Comparison of ENCODE assay signal across 26 mouse cellular contexts in genomic region chr19:10301263-10301662, GRCm38 (mm10). TPM values are rescaled to one million over a fixed set of nuclear protein-coding genes. Genes with fewer than 3 reads are reported as not detected.
DNase-seq lines count a peak whose midpoint lies in the region; ATAC-seq and TF ChIP-seq lines count a peak whose summit lies in the region.
"Had no signal": no experiment of that assay in that cellular context is flagged by ENCODE, and none has a peak within 500 bp of the region (broad histone marks: within the 10 kb centered on the region; RNA-seq: fewer than 3 reads in every experiment).

No protein-coding gene starts in this region.

- no peak for ATAC-seq in kidney, postnatal 0 days (replicated peaks; ENCODE audit: low FRiP score, low read depth)
- ATAC-seq: CD4-positive, CD25-positive, alpha-beta regulatory T cell, adult 4 months; forebrain, embryonic 15.5 days had no signal

- no peaks in the 10 kb centered on the region for H3K27me3 ChIP-seq in kidney, postnatal 0 days (ENCODE audit: insufficient read depth, low read length)
- no peaks in the 10 kb centered on the region for H3K27me3 ChIP-seq in C2C12 (ENCODE audit: control insufficient read depth, insufficient read depth, insufficient read length)
- no peaks in the 10 kb centered on the region for H3K27me3 ChIP-seq in myocyte (ENCODE audit: control insufficient read depth, insufficient read depth, insufficient read length)
- H3K27me3 ChIP-seq: forebrain, embryonic 15.5 days had no signal

- no peak overlapping the region for H3K27ac ChIP-seq in kidney, postnatal 0 days
- H3K27ac ChIP-seq: forebrain, embryonic 10.5 days; forebrain, embryonic 15.5 days; heart, adult 2 months; heart, embryonic 10.5 days; heart, embryonic 13.5 days; hindbrain, embryonic 12.5 days; hindbrain, embryonic 15.5 days had no signal

- TF ChIP-seq POLR2A in myocyte (IDR thresholded peaks at IDR 0.05; ENCODE audit: insufficient read length, low read depth), result no peak

- H3ac ChIP-seq in C2C12 (ENCODE audit: control insufficient read depth, insufficient read length, low read depth) (no peak overlapping the region), myocyte (ENCODE audit: control insufficient read depth, insufficient read length) (no peak overlapping the region)

- no peak for TF ChIP-seq CTCF in kidney, postnatal 0 days (IDR thresholded peaks at IDR 0.05; ENCODE audit: low read depth)
- no peak for TF ChIP-seq CTCF in C2C12 (IDR thresholded peaks at IDR 0.05; ENCODE audit: control insufficient read depth, insufficient read depth, insufficient read length)

- H3K79me2 ChIP-seq in C2C12 (ENCODE audit: control insufficient read depth, insufficient read depth) (peaks cover 76% of the 10 kb centered on the region), myocyte (ENCODE audit: control insufficient read depth, insufficient read depth) (peaks cover 52% of the 10 kb centered on the region)

- H3K4me1 ChIP-seq in kidney, postnatal 0 days (replicated peaks; ENCODE audit: insufficient read depth, low read length), result peaks cover 31% of the 10 kb centered on the region

- no peaks in the 10 kb centered on the region for H3K36me3 ChIP-seq in kidney, postnatal 0 days (ENCODE audit: insufficient read depth, low read length)
- H3K36me3 ChIP-seq in C2C12 (ENCODE audit: control insufficient read depth, insufficient read depth), result no peaks in the 10 kb centered on the region
- no peaks in the 10 kb centered on the region for H3K36me3 ChIP-seq in myocyte (ENCODE audit: control insufficient read depth, insufficient read depth)
- H3K36me3 ChIP-seq: forebrain, embryonic 10.5 days; forebrain, embryonic 15.5 days; heart, embryonic 10.5 days; heart, embryonic 13.5 days; hindbrain, embryonic 12.5 days; hindbrain, embryonic 15.5 days had no signal

- H3K9me3 ChIP-seq in kidney, postnatal 0 days (replicated peaks; ENCODE audit: low read length), result no peaks in the 10 kb centered on the region
- H3K9me3 ChIP-seq: forebrain, embryonic 10.5 days; forebrain, embryonic 15.5 days; heart, embryonic 10.5 days; heart, embryonic 13.5 days; hindbrain, embryonic 12.5 days; hindbrain, embryonic 15.5 days had no signal

- intact Hi-C loops in left cerebral cortex, postnatal 14 days (cut with DNase I), result no loop called here

- H3K79me3 ChIP-seq in C2C12 (ENCODE audit: low read depth), result peaks cover 38% of the 10 kb centered on the region

- no peak overlapping the region for H3K9ac ChIP-seq in kidney, postnatal 0 days (ENCODE audit: low read depth, low read length)
- H3K9ac ChIP-seq: forebrain, embryonic 15.5 days; heart, embryonic 13.5 days; hindbrain, embryonic 12.5 days; hindbrain, embryonic 15.5 days had no signal

- no peak overlapping the region for H3K4me3 ChIP-seq in kidney, postnatal 0 days (replicated peaks; ENCODE audit: low read depth, low read length)
- H3K4me3 ChIP-seq in C2C12 (ENCODE audit: insufficient read depth, poor library complexity, severe bottlenecking) (no peak overlapping the region), myocyte (no peak overlapping the region)
- H3K4me3 ChIP-seq: forebrain, embryonic 10.5 days; forebrain, embryonic 15.5 days; heart, adult 2 months; heart, embryonic 10.5 days; heart, embryonic 13.5 days; hindbrain, embryonic 12.5 days; hindbrain, embryonic 15.5 days had no signal

- no peak overlapping the region for H3K4me2 ChIP-seq in kidney, postnatal 0 days (ENCODE audit: low read length)
- peak overlapping the region; percentile 75 for H3K4me2 ChIP-seq in myocyte (ENCODE audit: low read depth)
- H3K4me2 ChIP-seq: forebrain, embryonic 15.5 days; heart, embryonic 13.5 days; hindbrain, embryonic 12.5 days; hindbrain, embryonic 15.5 days had no signal

- peak; percentile 57 for DNase-seq in kidney, postnatal 0 days (ENCODE audit: low spot score)
- no peak for DNase-seq in kidney, postnatal 36 days
- peak; percentile 2 to 4 for DNase-seq in left cerebral cortex, postnatal 14 days (ENCODE audit: low spot score in 2 of 2)
- no peak for DNase-seq in left cerebral cortex, adult 18-20 months (ENCODE audit: low spot score in 2 of 2)
- no peak for DNase-seq in right cerebral cortex, adult 18-20 months
- no peak for DNase-seq in cerebellum, postnatal 36 days
- DNase-seq: adrenal gland, adult 2 months; adrenal gland, postnatal 14 days; B cell, adult 2 months; cerebellum, adult 11 months; cerebellum, adult 9-11 months; cerebellum, postnatal 25 days; gastrocnemius, postnatal 10 days; heart, postnatal 14 days; heart, postnatal 4 days had no signal

- 42% methylated on average over 11 of the region's 11 CpGs for WGBS in kidney, postnatal 0 days

TF ChIP-seq in C2C12, 6 proteins besides CTCF, POLR2A, EP300 and RAD21:
- peak; percentile 56 for TF ChIP-seq CEBPB (IDR thresholded peaks at IDR 0.05; ENCODE audit: low read depth)
- no peak for TF ChIP-seq FOSL1 (IDR thresholded peaks at IDR 0.05; ENCODE audit: insufficient read depth, low read length, poor library complexity, severe bottlenecking)
- no peak for TF ChIP-seq MAX (IDR thresholded peaks at IDR 0.05)
- TF ChIP-seq MYOG (IDR thresholded peaks at IDR 0.05; ENCODE audit: control insufficient read depth, extremely low read depth, insufficient read length), result no peak
- no peak for TF ChIP-seq USF1 (IDR thresholded peaks at IDR 0.05; ENCODE audit: low read depth)
- TF ChIP-seq MYOD1 (IDR thresholded peaks at IDR 0.05; ENCODE audit: control insufficient read depth, insufficient read length, low read depth), result peak; percentile 91
TF ChIP-seq in C2C12: peak in this region for 2.

TF ChIP-seq in myocyte, 11 proteins besides CTCF, POLR2A, EP300 and RAD21:
- TF ChIP-seq E2F4 (IDR thresholded peaks at IDR 0.05; ENCODE audit: insufficient read depth) (no peak), CEBPB (IDR thresholded peaks at IDR 0.05; ENCODE audit: insufficient read depth, poor library complexity, severe bottlenecking) (0 out of 2 replicates have a peak, but pooled peaks have one; percentile 19), SRF (IDR thresholded peaks at IDR 0.05; ENCODE audit: control insufficient read depth, insufficient read length, low read depth) (no peak), REST (IDR thresholded peaks at IDR 0.05; ENCODE audit: insufficient read depth, insufficient read length) (no peak), MYOG (IDR thresholded peaks at IDR 0.05; ENCODE audit: control insufficient read depth in 1 of 3, insufficient read depth in 1 of 3, insufficient read length in 2 of 3, low read depth in 2 of 3) (peak; percentile 29 to 84 (median 43)), POLR2AphosphoS2 (IDR thresholded peaks at IDR 0.05; ENCODE audit: insufficient read length, low read depth) (no peak), TCF3 (IDR thresholded peaks at IDR 0.05; ENCODE audit: insufficient read length, low read depth) (no peak), USF1 (IDR thresholded peaks at IDR 0.05; ENCODE audit: low read depth) (no peak), MAX (IDR thresholded peaks at IDR 0.05; ENCODE audit: low read depth) (no peak), MYOD1 (IDR thresholded peaks at IDR 0.05; ENCODE audit: control insufficient read depth in 1 of 3, insufficient read length in 2 of 3, low read depth in 2 of 3) (peak in 2 of 3 experiments; percentile 86 to 87), TCF12 (IDR thresholded peaks at IDR 0.05; ENCODE audit: insufficient read depth, poor library complexity, severe bottlenecking) (peak; percentile 68)

RNA-seq across cellular contexts. Expression of gene Dagla, which starts 3.4 kb away (rescaled TPM):
- 2.0 and 2.2 TPM in 2 replicates for polyA plus RNA-seq in kidney, postnatal 0 days (2015; fragmentation: Nextera tagmentation; extraction: Ambion mirVana)
- total RNA-seq in left cerebral cortex, postnatal 14 days (2021), result 10 to 100 TPM; 84.2 to 85.4 TPM
- total RNA-seq in left cerebral cortex, adult 18-20 months (2021), result 10 to 100 TPM; 82.5 to 83.4 TPM
- polyA plus RNA-seq in C2C12 (2012; fragmentation: generic; extraction: Trizol) (8.3 TPM), myocyte (2012; fragmentation: generic; extraction: Trizol) (9.6 TPM)
- total RNA-seq: MEL had no signal
- polyA plus RNA-seq: CD4-positive, CD25-positive, alpha-beta regulatory T cell, adult 4 months had no signal

Comparison
In these comparisons a context has a peak if more than half of its experiments do, and no peak if none do; other contexts are left out.
1. DNase-seq: peak in kidney, postnatal 0 days (single experiment) and left cerebral cortex, postnatal 14 days (2 of 2); none in kidney, postnatal 36 days (0 of 2), left cerebral cortex, adult 18-20 months (0 of 2), right cerebral cortex, adult 18-20 months (single experiment) and cerebellum, postnatal 36 days (0 of 2).